Mouse (Mus musculus) myocyte (in vitro differentiated cells): Measurements from ENCODE around the gene 9230112D13Rik. TPM values are rescaled to one million over a fixed set of nuclear protein-coding genes. Genes with fewer than 3 reads are reported as not detected.

Experiments
- H3K27me3 ChIP-seq: one replicate; pipeline ENCODE4 v1.6.1; 2011; ENCODE audit not compliant: control insufficient read depth, insufficient read depth, insufficient read length
- H3K36me3 ChIP-seq: one replicate; pipeline ENCODE4 v1.6.1; 2011; ENCODE audit not compliant: control insufficient read depth, insufficient read depth
- H3K4me2 ChIP-seq: one replicate; pipeline ENCODE4 v1.6.1; 2011; ENCODE audit warnings: low read depth, control low read depth
- H3K4me3 ChIP-seq: one replicate; pipeline ENCODE4 v1.5.1; 2011; ENCODE audit warnings: mild to moderate bottlenecking, control low read depth, moderate library complexity
- H3K79me2 ChIP-seq: one replicate; pipeline ENCODE4 v1.6.1; 2011; ENCODE audit not compliant: control insufficient read depth, insufficient read depth
- H3ac ChIP-seq: one replicate; pipeline ENCODE4 v1.6.1; 2011; ENCODE audit not compliant: control insufficient read depth, insufficient read length
- CEBPB ChIP-seq: IDR thresholded peaks from 2 replicates; pipeline ENCODE4 v1.6.1; 2011; ENCODE audit warnings: mild to moderate bottlenecking, moderate library complexity; ENCODE audit not compliant: poor library complexity, insufficient read depth, severe bottlenecking
- E2F4 ChIP-seq: IDR thresholded peaks from one replicate; pipeline ENCODE4 v1.6.1; 2011; ENCODE audit warnings: mild to moderate bottlenecking, control low read depth, moderate library complexity; ENCODE audit not compliant: insufficient read depth
- MAX ChIP-seq: IDR thresholded peaks from one replicate; pipeline ENCODE4 v1.6.1; 2011; ENCODE audit warnings: low read depth, mild to moderate bottlenecking, control low read depth
- MYOD1 ChIP-seq, 3 experiments: IDR thresholded peaks; one replicate each; pipeline ENCODE4 v1.6.1; 2011; ENCODE audit warnings: control low read depth in 2 of 3, low read depth in 2 of 3, mild to moderate bottlenecking in 2 of 3, moderate library complexity in 1 of 3; ENCODE audit not compliant: insufficient read length in 2 of 3, control insufficient read depth in 1 of 3
- MYOG ChIP-seq, 3 experiments: IDR thresholded peaks; one replicate each; pipeline ENCODE4 v1.6.1; 2011; ENCODE audit warnings: control low read depth in 2 of 3, low read depth in 2 of 3, mild to moderate bottlenecking in 2 of 3; ENCODE audit not compliant: insufficient read length in 2 of 3, control insufficient read depth in 1 of 3, insufficient read depth in 1 of 3
- POLR2A ChIP-seq: IDR thresholded peaks from one replicate; pipeline ENCODE4 v1.6.1; 2011; ENCODE audit warnings: low read depth, mild to moderate bottlenecking, control low read depth, moderate library complexity; ENCODE audit not compliant: insufficient read length
- POLR2AphosphoS2 ChIP-seq: IDR thresholded peaks from one replicate; pipeline ENCODE4 v1.6.1; 2011; ENCODE audit warnings: low read depth, control low read depth; ENCODE audit not compliant: insufficient read length
- REST ChIP-seq: IDR thresholded peaks from one replicate; pipeline ENCODE4 v1.6.1; 2011; ENCODE audit warnings: mild to moderate bottlenecking, control low read depth, moderate library complexity; ENCODE audit not compliant: insufficient read depth, insufficient read length
- SRF ChIP-seq: IDR thresholded peaks from one replicate; pipeline ENCODE4 v1.6.1; 2011; ENCODE audit warnings: low read depth; ENCODE audit not compliant: control insufficient read depth, insufficient read length
- TCF12 ChIP-seq: IDR thresholded peaks from one replicate; pipeline ENCODE4 v1.6.1; 2011; ENCODE audit warnings: mild to moderate bottlenecking, control low read depth; ENCODE audit not compliant: poor library complexity, insufficient read depth, severe bottlenecking
- TCF3 ChIP-seq: IDR thresholded peaks from one replicate; pipeline ENCODE4 v1.6.1; 2011; ENCODE audit warnings: low read depth, control low read depth; ENCODE audit not compliant: insufficient read length
- USF1 ChIP-seq: IDR thresholded peaks from one replicate; pipeline ENCODE4 v1.6.1; 2011; ENCODE audit warnings: low read depth, mild to moderate bottlenecking, control low read depth, moderate library complexity
- polyA plus RNA-seq: library from polyadenylated mRNA; unstranded; fragments of >200 nt; fragmentation: generic; extraction: Trizol; gene quantifications from one replicate; pipeline ENCODE4 v1.2.1, GENCODE M21; 2012; ENCODE audit warnings: missing spikeins

Gene 9230112D13Rik
- polyA plus RNA-seq, 1 experiment: not detected

GRCm38 (mm10) chr14:34569534-34570194 lies 47.1 kb upstream of the 9230112D13Rik start:
- H3K27me3 ChIP-seq: no peaks in the 10 kb centered on the region
- TF ChIP-seq POLR2AphosphoS2: peak; percentile 73
- TF ChIP-seq MYOD1 (IDR thresholded peaks at IDR 0.05; ENCODE audit: control insufficient read depth in 1 of 3, insufficient read length in 2 of 3, low read depth in 2 of 3): peak in 1 of 3 experiments; percentile 11
- TF ChIP-seq TCF12: no peak
- no peak overlapping the region for H3K4me2 ChIP-seq
- no peaks in the 10 kb centered on the region for H3K79me2 ChIP-seq
- H3K4me3 ChIP-seq: no peak overlapping the region
- H3K36me3 ChIP-seq: no peaks in the 10 kb centered on the region
- H3ac ChIP-seq: no peak overlapping the region

GRCm38 (mm10) chr14:34568626-34569025 lies 46.0 kb upstream of the 9230112D13Rik start:
- Histone ChIP-seq H3K27me3 (no peaks in the 10 kb centered on the region), H3ac (no peak overlapping the region), H3K4me3 (no peak overlapping the region), H3K4me2 (no peak overlapping the region), H3K79me2 (no peaks in the 10 kb centered on the region), H3K36me3 (no peaks in the 10 kb centered on the region)
- TF ChIP-seq TCF3: no peak
- TF ChIP-seq REST: no peak
- peak in 1 of 3 experiments; percentile 8 for TF ChIP-seq MYOD1 (IDR thresholded peaks at IDR 0.05; ENCODE audit: control insufficient read depth in 1 of 3, insufficient read length in 2 of 3, low read depth in 2 of 3)
- TF ChIP-seq CEBPB: no peak
- no peak for TF ChIP-seq MAX
- peak; percentile 90 for TF ChIP-seq POLR2AphosphoS2
- TF ChIP-seq POLR2A: no peak
- no peak for TF ChIP-seq USF1
- no peak for TF ChIP-seq TCF12
- no peak for TF ChIP-seq MYOG (IDR thresholded peaks at IDR 0.05; ENCODE audit: control insufficient read depth in 1 of 3, insufficient read depth in 1 of 3, insufficient read length in 2 of 3, low read depth in 2 of 3)
- no peak for TF ChIP-seq E2F4
- TF ChIP-seq SRF: no peak

- H3K79me2 ChIP-seq: no peaks in the 10 kb centered on the region
- no peak overlapping the region for H3ac ChIP-seq
- H3K36me3 ChIP-seq: no peaks in the 10 kb centered on the region
- TF ChIP-seq USF1: no peak
- no peak for TF ChIP-seq MAX
- no peak for TF ChIP-seq REST
- no peak for TF ChIP-seq POLR2AphosphoS2
- TF ChIP-seq TCF12: no peak
- no peak for TF ChIP-seq CEBPB
- no peak for TF ChIP-seq TCF3
- no peak for TF ChIP-seq POLR2A
- no peak for TF ChIP-seq MYOG (IDR thresholded peaks at IDR 0.05; ENCODE audit: control insufficient read depth in 1 of 3, insufficient read depth in 1 of 3, insufficient read length in 2 of 3, low read depth in 2 of 3)
- H3K4me3 ChIP-seq: no peak overlapping the region
- H3K27me3 ChIP-seq: no peaks in the 10 kb centered on the region
- no peak overlapping the region for H3K4me2 ChIP-seq
Observed at GRCm38 (mm10) chr14:34567697-34568096, 45.1 kb upstream of the 9230112D13Rik start.

GRCm38 (mm10) chr14:34566530-34566929 lies 43.9 kb upstream of the 9230112D13Rik start:
- H3K36me3 ChIP-seq: no peaks in the 10 kb centered on the region
- H3K4me2 ChIP-seq: no peak overlapping the region
- no peaks in the 10 kb centered on the region for H3K27me3 ChIP-seq
- H3K4me3 ChIP-seq: no peak overlapping the region
- no peak for TF ChIP-seq REST
- TF ChIP-seq USF1: no peak
- TF ChIP-seq TCF12: no peak
- no peak for TF ChIP-seq SRF
- no peak for TF ChIP-seq TCF3
- no peak for TF ChIP-seq POLR2AphosphoS2
- no peak for TF ChIP-seq POLR2A
- TF ChIP-seq MYOD1 (IDR thresholded peaks at IDR 0.05; ENCODE audit: control insufficient read depth in 1 of 3, insufficient read length in 2 of 3, low read depth in 2 of 3): no peak
- no peak for TF ChIP-seq CEBPB
- TF ChIP-seq E2F4: no peak
- TF ChIP-seq MAX: no peak
- TF ChIP-seq MYOG (IDR thresholded peaks at IDR 0.05; ENCODE audit: control insufficient read depth in 1 of 3, insufficient read depth in 1 of 3, insufficient read length in 2 of 3, low read depth in 2 of 3): no peak
- H3ac ChIP-seq: no peak overlapping the region
- H3K79me2 ChIP-seq: no peaks in the 10 kb centered on the region

DNA sequence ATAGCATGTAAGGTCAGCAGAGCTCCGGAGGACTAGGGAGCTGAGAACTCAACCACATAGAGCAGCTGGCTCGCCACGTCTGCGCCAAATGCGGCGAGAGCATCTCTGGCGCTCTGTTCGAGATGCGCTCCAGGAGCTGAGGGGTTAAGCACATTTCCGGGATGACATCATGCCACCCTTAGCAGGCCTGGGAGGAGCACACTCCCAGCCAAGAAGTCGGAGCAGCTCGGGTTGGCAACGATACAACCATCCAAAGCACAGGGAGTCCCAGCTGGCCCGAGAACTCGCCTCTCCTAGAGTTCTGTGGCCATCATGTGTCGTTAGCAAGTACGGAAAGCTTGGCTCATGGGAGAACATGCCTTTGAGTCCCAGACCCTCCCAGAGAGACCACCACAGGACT lies 43.1 kb upstream of the 9230112D13Rik start:
- H3K4me2 ChIP-seq: no peak overlapping the region
- no peak for TF ChIP-seq E2F4
- TF ChIP-seq USF1: no peak
- TF ChIP-seq MYOG (IDR thresholded peaks at IDR 0.05; ENCODE audit: control insufficient read depth in 1 of 3, insufficient read depth in 1 of 3, insufficient read length in 2 of 3, low read depth in 2 of 3): peak in 2 of 3 experiments; percentile 3 to 27
- TF ChIP-seq MAX: no peak
- TF ChIP-seq TCF3: no peak
- TF ChIP-seq CEBPB: no peak
- peak; percentile 22 for TF ChIP-seq POLR2A
- no peak for TF ChIP-seq TCF12
- TF ChIP-seq SRF: no peak
- peak in 1 of 3 experiments; percentile 5 for TF ChIP-seq MYOD1 (IDR thresholded peaks at IDR 0.05; ENCODE audit: control insufficient read depth in 1 of 3, insufficient read length in 2 of 3, low read depth in 2 of 3)
- no peak for TF ChIP-seq REST
- TF ChIP-seq POLR2AphosphoS2: peak; percentile 8
- H3K27me3 ChIP-seq: no peaks in the 10 kb centered on the region
- no peaks in the 10 kb centered on the region for H3K36me3 ChIP-seq
- no peak overlapping the region for H3K4me3 ChIP-seq
- H3K79me2 ChIP-seq: no peaks in the 10 kb centered on the region
- H3ac ChIP-seq: no peak overlapping the region
